In genomic region chr9:67768843-67769242, GRCm38 (mm10) we compare ENCODE assay signal across 27 mouse cellular contexts. TPM values are rescaled to one million over a fixed set of nuclear protein-coding genes. Genes with fewer than 3 reads are reported as not detected.
DNase-seq lines count a peak whose midpoint lies in the region; ATAC-seq and TF ChIP-seq lines count a peak whose summit lies in the region.
"Had no signal": no experiment of that assay in that cellular context is flagged by ENCODE, and none has a peak within 500 bp of the region (broad histone marks: within the 10 kb centered on the region; RNA-seq: fewer than 3 reads in every experiment).

No protein-coding gene starts in this region.

- no peak overlapping the region for H3K4me3 ChIP-seq in layer of hippocampus, adult 2 months
- H3K4me3 ChIP-seq: embryonic facial prominence, embryonic 13.5 days; embryonic facial prominence, embryonic 15.5 days; erythroblast, embryonic 14.5 days; forebrain, embryonic 10.5 days; forebrain, embryonic 12.5 days had no signal

- H3K27ac ChIP-seq in layer of hippocampus, adult 2 months = peak overlapping the region; percentile 49; the same call in 1 of the 2 replicates
- H3K27ac ChIP-seq: embryonic facial prominence, embryonic 13.5 days; embryonic facial prominence, embryonic 15.5 days; forebrain, embryonic 10.5 days; forebrain, embryonic 12.5 days had no signal

- peak; percentile 52; the same call in 1 of the 2 replicates for ATAC-seq in frontal cortex, adult (ENCODE audit: low TSS enrichment)
- ATAC-seq: CD4-positive, CD25-positive, alpha-beta regulatory T cell, adult 4 months; forebrain, embryonic 14.5 days; forebrain, embryonic 16.5 days; Patski had no signal

- no peak for DNase-seq in frontal cortex, postnatal 25 days (ENCODE audit: low spot score in 2 of 2)
- no peak for DNase-seq in layer of hippocampus, adult 2 months (ENCODE audit: low spot score in 2 of 2)
- DNase-seq in layer of hippocampus, adult 9-10 months (ENCODE audit: low spot score) = no peak
- DNase-seq in cerebellum, postnatal 36 days = no peak
- DNase-seq: adrenal gland, adult 2 months; adrenal gland, postnatal 10 days; adrenal gland, postnatal 25 days; B cell, adult 2 months; cerebellum, adult 11-12 months; cerebellum, adult 2 months; cerebellum, adult 9-10 months; cerebellum, postnatal 10 days; cerebellum, postnatal 25 days; embryo, embryonic 11 days had no signal

- no peak for TF ChIP-seq CTCF in layer of hippocampus, adult 2 months (conservative IDR thresholded peaks at IDR 0.05)

RNA-seq across cellular contexts. Expression of gene C2cd4b, which starts 9.6 kb away (rescaled TPM):
- 1 to 10 TPM; 7.7 to 8.3 TPM for total RNA-seq in layer of hippocampus, adult 2 months (2021)
- total RNA-seq: CH12.LX; common myeloid progenitor, adult 5-6 weeks; G1E had no signal
